Mouse (Mus musculus): ENCODE data around the gene Ubc.
A peak's percentile ranks its signal among the peaks of the same experiment; 100 is the strongest.
"Not testable (repeated sequence)": the region's sequence is repeated elsewhere in the genome, so short reads cannot be mapped to it uniquely, and the experiment has no call there.

The Ubc gene

GRCm38 (mm10) chr5:125404536-125404902 is 14.5 kb upstream of the Ubc start:
- DNase-seq, result no peak

GRCm38 (mm10) chr5:125403481-125404465 is 13.8 kb upstream of the Ubc start:
- DNase-seq, result peak; percentile 79

- no peak for DNase-seq
Observed at GRCm38 (mm10) chr5:125402991-125403390, 13.0 kb upstream of the Ubc start.

GRCm38 (mm10) chr5:125402476-125402875 is 12.5 kb upstream of the Ubc start:
- DNase-seq, result no peak

- DNase-seq, result peak; percentile 57
Observed at GRCm38 (mm10) chr5:125400903-125401302, 10.9 kb upstream of the Ubc start.

- DNase-seq, result no peak
Observed at GRCm38 (mm10) chr5:125395008-125395407, 5.0 kb upstream of the Ubc start.

GRCm38 (mm10) chr5:125393622-125394603 is 3.9 kb upstream of the Ubc start:
- DNase-seq, result peak; percentile 95

GRCm38 (mm10) chr5:125392977-125393621 is 3.1 kb upstream of the Ubc start:
- DNase-seq, result peak; percentile 99

GRCm38 (mm10) chr5:125392618-125392976 is 2.6 kb upstream of the Ubc start:
- DNase-seq, result no peak

- DNase-seq, result not testable (repeated sequence)
Observed at GRCm38 (mm10) chr5:125392176-125392575, 2.2 kb upstream of the Ubc start.

GRCm38 (mm10) chr5:125391609-125392008 is 1.6 kb upstream of the Ubc start:
- DNase-seq, result peak; percentile 90

GRCm38 (mm10) chr5:125390906-125391477 is 990 bp upstream of the Ubc start:
- no peak for DNase-seq

GRCm38 (mm10) chr5:125389131-125389578 is 847 bp downstream of the Ubc start, which contains the start of gene Gm10382:
TSS of gene Gm10382 (plus strand) at chr5:125389322.
- DNase-seq, result peak; percentile 95

- DNase-seq, result no peak
Observed at GRCm38 (mm10) chr5:125388358-125389092, 1.5 kb downstream of the Ubc start.

GRCm38 (mm10) chr5:125387295-125387694 is 2.7 kb downstream of the Ubc start:
- DNase-seq, result not testable (repeated sequence)

- DNase-seq, result no peak
Observed at GRCm38 (mm10) chr5:125385215-125385940, 4.6 kb downstream of the Ubc start.

GRCm38 (mm10) chr5:125384512-125385214 is 5.3 kb downstream of the Ubc start:
- no peak for DNase-seq

GRCm38 (mm10) chr5:125383637-125384420 is 6.2 kb downstream of the Ubc start:
- no peak for DNase-seq

Measured in lung, postnatal 36 days (tissue).